Mouse (Mus musculus) embryonic facial prominence, embryonic 13.5 days (tissue): ENCODE data around the gene Tmf1. TPM values are rescaled to one million over a fixed set of nuclear protein-coding genes. Genes with fewer than 3 reads are reported as not detected.

Experiments used
- polyA plus RNA-seq: library from polyadenylated mRNA; unstranded; fragments of >200 nt; fragmentation: Nextera tagmentation; extraction: Ambion mirVana; gene quantifications from 2 replicates; pipeline ENCODE4 v1.2.1, GENCODE M21; 2015

The Tmf1 gene
- polyA plus RNA-seq, 1 experiment from 2014 or later = 39.3 TPM

Other genes with a start within 250 kb of the Tmf1 start
- gene Fam19a4, start 118.7 kb downstream of the Tmf1 start, polyA plus RNA-seq = 0.54 and 0.63 TPM in 2 replicates
- gene Eogt, start 29.9 kb downstream of the Tmf1 start, polyA plus RNA-seq = 8.8 and 11.1 TPM in 2 replicates
- 84.4 and 88.3 TPM in 2 replicates for gene Uba3, start 26.5 kb upstream of the Tmf1 start, polyA plus RNA-seq
- gene Arl6ip5, start 31.6 kb upstream of the Tmf1 start, polyA plus RNA-seq = 65.9 and 69.1 TPM in 2 replicates
- 0.54 and 1.0 TPM in 2 replicates for gene Lmod3, start 73.6 kb upstream of the Tmf1 start, polyA plus RNA-seq